Mouse (Mus musculus) urinary bladder, postnatal 25 days (tissue): ENCODE data around the gene Fhod1.

Source experiments
- DNase-seq: peaks from one replicate; pipeline ENCODE4 v3.0.0; 2022; ENCODE audit warnings: low spot score

Gene Fhod1

DNA sequence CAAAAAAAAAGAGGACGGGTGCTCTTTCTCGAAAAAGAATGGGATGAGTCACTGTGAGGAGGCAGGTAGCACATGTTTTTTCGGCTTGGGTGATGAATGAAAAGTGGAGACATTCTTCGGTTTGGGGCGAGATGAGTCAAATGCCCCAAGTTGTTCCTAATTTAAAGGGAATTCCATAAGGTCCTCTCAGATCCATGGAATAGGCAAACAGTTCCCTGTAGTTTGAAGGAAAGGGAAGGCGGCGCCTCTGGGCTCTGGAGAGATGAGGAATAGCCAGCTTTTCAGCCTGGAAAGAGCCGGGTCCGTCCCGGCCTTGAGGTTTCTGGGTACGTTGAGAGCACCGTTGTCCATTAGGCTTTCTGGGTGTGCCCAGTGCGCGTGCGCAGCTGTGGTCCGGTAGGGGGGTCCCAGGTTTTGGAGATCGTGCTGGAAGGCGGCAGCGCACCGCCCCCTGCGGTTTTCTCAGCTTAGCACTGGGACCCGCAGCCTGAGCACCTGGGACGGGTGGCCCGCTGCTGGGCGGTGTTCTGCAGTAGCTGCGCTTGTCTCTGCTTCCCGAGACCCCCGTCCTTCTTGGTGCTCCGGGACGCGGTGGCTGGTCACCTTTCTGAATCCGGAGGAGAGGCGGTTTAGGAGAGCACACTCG lies 820 bp upstream of the Fhod1 start, which contains the start of gene Slc9a5:
TSS of gene Slc9a5 (plus strand) at position 394 of the 646 bp plus-strand sequence.
- peak; percentile 32 for DNase-seq

DNA sequence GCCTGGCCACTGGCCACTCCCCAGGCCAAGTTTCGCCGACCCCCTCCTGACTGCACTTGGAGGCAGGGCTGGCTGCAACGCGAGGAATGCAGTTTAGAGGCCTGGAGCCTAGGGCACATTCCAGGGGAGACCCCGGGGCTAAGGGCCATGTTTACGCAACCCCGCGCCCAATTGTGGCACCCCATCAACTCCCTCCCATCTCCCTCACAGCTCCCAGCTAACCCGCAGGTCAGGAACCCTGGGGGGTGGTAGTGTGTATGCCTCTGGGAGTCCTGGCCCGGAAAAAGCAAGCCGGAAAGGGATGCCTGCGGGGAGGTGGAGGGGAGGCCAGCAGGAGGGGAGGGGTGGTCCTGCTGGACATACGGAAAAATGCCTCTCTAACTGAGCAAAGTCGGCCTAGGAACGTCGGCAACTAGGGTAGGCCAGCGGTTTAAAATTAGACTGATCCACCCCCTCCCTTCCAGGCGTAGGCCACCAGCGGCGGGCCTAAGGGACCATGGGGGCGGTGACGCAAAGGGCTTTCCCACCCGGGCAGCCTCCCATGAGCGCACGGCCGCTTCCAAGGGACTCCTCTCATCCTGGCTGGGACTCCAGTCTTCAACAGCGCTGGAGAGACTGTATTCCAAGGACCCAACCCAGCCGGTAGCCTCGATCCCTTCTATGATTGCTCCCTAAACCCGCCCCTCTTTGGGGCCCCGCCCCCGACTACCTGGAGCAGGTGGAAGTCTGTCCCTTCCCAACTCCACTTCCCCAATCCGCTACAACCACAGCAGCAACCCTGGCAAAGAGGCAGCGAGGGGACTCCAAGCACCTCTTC lies 934 bp downstream of the Fhod1 start:
- DNase-seq: peak; percentile 62

DNA sequence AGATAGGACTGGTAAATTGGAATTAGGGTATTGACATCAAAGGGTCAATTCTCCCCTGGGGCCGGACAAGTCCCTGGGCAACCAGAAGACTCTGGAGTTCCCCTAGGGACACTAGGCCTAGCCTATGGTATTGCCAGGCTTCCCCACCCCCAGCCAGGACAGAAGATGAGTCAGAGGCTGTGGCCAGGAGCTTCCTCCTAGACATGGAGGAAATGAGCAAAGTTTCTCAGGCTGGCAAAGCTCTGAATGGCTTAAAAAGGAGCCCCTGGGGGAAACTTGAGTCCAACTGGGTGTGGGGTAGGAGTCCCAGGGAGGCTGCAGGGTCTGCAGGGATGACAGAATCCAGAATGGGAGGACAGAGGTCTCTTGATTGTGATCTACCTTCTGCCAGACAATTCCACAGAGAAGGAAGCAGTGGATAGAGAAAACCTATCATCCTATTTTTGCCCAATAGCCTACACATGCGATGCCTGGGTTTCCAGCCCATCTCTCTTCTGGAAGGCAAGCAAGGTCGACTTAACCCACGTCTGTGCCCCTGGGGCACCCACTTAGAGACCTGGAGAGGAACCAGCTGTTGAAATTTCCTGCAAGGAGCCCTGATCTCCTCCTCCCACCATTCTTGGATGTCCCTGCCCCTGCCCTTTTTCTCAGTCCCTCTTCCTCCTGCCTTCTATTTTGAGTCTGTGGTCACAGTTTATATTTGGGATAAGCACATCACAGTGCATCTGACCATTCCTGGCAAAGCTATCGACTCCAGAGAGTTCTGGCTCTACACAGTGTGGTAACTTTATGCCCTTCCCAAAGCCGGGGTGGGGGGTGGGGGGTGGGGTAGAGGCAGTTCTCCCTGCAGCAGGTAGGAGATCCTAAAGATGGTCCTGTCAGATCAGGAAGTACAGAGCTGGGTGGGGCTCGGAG lies 2.4 kb downstream of the Fhod1 start:
- DNase-seq: peak; percentile 36

DNA sequence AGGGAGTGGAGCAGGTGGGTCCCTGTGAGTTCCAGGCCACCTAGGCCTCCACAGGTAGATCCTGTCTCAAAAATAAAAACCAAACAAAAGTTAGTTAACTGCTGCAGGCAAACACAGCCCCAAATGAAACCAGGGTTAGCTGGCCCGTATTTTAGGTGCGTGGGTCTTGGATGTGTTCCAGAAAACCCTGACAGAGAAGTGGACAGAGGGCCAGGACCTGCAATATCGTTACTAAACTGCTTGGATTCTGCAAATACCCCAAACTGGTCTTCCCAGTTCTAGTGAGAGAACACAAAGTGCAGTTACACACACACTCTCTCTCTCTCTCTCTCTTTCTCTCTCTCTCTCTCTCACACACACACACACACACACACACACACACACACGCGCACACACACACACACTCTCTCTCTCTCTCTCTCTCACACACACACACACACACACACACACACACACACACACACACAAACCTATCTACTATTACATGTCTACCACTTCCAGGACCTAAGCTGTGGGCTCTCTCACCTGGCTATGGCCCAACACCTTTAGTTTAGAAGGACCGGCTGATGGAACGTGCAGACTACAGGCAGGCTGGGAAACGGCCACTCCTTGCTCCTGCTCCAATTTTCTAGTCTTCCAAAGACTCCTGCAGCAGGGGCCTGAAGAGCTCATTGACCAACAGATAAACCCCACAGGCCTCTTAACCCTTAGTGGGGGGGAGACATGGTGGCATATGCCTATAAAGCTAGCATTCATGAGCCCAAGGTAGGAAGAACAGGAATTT lies 3.8 kb downstream of the Fhod1 start:
- no peak for DNase-seq

DNA sequence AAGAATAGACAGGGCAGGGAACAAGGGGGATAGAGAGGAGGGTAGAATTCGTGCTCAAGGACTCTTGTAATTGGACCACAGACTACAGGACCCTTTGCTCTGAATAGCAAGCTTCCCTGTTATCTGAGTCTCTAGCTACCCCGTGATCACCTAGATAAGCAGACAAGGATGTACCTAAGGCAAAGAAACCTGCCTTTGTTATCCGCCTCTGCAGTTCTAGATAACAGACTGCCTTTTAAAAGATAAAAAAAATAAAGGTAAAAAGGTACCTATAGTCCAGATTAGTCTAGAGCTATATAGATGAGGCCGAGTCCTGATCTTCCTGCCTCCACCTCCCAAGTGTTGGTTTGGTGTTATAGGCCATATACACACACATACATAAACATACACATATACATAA lies 5.0 kb downstream of the Fhod1 start:
- no peak for DNase-seq

DNA sequence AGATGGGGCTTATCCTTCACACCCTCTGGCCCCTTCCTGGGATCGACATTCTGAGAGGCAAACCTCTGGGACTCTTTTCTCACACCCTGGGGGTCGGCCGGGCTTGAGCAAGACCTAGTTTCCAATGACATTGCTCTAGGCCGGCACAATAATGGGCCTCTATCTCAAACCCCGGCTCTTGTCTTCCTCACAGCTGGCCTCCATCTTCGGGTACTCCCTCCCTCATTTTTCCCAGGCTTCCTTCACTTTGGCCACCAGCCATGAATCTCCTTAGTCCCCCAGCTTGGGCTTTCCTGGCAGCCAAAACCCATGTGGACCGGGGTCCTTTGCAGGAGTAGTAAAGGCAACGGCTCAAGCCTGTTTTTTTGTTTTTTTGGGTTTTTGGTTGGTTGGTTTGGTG lies 6.4 kb downstream of the Fhod1 start:
- no peak for DNase-seq

DNA sequence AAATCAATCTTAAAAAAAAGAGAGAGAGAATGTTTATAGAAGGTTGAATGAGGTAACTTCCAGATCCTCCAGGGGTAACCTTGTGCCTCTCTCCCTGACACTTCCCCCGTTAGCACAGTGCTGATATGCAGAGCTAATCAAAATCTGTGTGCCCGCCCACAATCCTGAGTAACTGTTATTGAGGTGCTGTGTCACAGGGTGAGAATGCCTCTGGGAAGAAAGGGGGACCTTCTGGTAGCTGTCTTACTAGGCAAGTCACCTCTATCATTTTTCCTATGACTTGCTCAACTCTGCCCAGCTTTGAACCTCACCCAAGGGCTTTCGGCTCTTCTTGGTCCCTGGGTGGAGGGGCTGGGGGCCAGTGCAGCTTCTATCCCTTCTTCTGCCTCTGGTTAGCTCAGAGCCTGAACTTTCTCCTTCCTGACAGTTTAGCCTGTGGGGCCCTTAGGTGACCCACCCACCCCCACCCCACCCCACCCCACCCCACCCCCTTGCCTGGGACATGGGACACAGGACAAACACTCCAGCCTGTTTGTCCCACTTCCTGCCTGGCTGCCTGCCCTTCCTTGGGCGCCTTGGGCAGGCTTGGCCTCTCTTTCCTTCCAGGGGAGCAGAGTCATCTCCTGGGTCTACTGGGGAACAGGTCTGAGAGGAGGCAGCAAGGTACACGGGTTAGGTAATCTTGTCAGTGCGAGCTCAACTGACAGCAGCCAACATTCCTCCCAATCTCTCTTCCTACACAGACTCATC lies 7.7 kb downstream of the Fhod1 start:
- no peak for DNase-seq

DNA sequence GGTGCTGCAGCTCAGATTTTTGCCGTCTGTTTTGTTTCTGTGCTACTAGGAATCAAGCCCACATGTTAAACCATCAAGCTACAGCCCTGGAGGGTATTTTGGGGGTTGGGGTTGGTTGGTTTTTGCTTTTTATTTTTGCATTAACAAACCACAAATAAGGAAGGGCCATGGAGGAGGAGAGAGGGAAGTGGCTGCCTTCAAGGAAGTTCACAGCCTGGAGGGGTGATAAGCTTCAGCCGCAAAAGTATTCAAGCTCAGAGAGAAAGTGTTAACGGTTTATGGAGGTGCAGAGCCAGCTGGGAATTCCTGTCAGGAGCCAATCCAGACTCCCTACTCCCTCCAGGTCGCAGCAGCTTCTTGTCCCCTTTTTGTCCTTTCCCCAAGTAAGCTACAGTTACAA lies 8.8 kb downstream of the Fhod1 start:
- no peak for DNase-seq

DNA sequence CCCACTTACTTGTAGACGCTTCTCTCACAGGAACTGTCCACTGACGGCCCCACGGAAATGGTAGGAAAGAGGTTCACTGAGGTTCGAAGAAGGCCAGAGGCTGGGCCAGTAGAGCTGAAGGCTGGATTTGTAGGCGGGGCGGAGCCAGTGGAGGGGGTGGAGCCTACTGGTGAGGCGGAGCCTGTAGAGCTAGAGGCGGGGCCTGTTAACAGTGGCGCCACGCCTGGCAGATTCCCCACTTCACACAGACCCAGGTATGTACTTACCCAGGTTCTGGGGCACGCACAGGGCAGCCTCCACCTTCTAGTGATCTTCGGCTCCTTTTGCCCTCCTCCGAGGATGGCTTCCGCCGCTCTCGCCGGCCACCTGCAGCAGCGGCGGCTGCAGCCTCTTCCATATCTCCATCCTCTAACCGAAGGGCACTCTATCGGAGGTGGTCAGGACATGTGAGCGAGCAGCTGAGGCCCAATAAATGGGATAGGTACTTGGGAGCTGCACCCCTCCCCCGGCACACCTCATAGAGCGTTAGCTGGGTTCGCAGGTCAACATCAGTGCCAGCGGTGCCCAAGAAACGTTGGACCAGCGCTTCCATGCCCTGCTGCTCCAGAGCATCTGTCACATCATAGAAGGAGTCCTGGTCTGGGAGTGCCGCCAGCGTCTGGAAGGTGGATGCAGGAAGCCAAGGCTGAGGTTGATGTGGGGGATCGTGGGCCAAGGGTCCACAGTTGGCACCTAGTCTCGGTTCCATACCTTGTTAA lies 11.2 kb downstream of the Fhod1 start:
- DNase-seq: no peak

DNA sequence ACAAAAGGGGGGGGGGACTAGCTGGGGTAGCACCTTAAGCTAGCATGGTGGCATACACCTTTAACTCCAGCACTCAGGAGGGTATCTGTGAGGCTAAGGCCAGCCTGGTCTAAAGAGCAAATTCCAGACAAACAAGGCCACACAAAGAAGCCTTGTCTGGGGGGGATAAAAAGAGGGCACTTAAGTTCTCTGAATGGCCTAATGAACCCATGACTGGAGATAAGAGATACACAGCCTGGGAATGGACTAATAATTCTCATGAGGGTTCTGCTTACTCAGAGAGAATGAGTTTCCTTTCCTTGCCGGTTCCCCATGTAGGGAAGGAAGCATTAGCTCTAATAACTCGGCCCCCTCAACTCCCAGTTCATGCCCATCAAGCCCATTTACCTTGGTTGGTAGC lies 15.2 kb downstream of the Fhod1 start:
- no peak for DNase-seq

DNA sequence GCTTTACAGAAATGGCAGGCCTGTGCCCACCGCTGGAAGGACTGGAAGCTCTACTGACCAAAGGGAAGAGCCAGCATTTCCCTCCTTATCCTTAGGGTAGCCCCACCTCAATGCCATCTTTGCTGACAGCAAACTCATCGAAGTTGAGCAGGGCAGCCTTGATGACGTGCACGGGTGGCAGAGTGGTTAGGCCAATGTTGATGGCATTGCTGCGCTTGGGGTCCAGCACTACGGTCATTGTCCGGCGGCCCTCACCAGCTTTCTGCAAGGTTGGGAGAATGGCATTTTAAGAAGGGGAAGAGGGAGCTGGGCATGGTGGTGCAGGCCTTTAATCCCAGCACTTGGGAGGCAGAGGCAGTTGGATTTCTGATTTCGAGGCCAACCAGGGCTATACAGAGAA lies 15.8 kb downstream of the Fhod1 start:
- DNase-seq: no peak

DNA sequence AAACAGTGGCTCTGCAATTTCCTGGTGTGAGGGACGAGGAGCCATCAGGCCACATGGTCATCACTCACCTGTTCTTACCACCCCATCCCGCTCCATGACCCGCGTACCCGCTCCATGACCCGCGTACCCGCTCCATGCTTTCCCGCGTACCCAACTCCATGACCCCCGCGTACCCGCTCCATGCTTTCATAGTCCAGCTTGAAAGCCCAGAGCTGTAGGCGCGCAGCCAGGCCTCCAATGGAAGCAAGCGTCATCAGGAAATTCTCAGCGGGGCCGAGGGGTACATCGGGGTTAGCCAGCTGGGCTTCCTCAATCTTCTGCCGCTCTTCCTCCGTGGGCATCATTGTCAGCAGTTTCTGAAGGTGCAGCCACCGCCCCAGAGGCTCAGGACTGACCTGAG lies 16.3 kb downstream of the Fhod1 start:
- no peak for DNase-seq

DNA sequence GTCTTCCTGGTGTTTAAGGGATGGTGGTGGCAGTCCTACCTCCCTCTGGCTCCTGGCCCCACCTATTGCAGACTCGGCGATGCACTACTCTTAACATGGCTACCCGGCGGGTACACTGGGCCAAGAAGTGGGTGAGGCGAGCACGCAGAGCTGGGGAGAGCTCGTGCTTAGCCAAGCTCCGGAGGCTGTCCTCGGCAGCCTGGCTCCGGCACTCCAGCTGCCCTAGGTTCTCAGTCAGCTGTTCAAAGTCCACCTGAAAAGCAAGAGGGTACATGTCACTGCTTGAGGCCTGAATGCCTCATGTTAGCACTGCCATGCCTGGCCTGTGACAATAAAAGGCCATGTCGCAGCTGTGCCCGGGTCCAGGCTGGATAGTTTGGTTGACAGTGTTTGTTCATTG lies 17.4 kb downstream of the Fhod1 start:
- no peak for DNase-seq

DNA sequence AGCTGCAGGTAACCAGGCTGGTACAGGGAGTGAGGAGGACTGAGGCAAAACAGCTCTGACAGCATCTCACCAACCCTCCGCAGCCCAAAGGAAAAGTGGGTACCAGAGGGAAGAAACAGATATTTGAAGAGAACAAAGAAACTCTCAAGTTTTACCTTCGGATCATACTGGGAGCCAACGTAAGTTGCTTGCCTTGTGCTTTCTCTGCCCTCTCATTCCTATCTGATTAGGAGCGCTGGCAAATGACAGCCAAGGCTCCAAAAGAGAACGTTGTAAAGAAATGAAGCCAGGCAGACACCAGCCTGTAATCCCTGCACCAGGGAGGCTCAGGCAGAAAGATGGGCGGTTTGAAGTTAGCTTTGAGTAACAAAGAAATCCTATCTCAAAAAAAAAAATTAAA lies 20.8 kb downstream of the Fhod1 start:
- no peak for DNase-seq

DNA sequence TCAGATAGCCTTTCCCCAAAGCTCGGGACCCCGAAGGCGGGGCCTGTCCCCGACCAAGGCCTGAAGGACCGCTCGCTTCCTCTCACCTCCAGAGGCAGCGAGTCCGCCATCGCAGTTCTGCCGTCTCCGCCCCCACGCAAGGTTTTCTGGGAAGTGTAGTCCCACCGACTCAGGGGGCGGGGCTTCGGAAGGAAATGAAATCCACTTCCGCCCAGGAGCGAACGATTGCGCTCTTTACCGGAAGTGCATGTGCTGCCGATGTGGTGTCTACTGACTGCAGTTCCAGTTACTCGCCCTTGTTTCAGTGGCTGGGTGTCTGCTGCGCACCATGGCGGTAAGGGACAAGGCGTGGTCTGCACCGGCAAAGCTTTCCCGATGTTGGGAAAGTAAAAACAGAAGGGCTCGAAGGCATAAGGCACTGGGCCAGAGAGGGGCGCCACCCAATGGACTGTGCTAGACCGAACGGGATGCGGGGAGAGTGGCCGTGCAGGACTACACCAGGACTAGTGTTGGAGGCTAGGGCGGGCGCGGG lies 21.5 kb downstream of the Fhod1 start, which contains the start of the genes Lrrc29 and Tmem208:
TSS of gene Lrrc29 (minus strand) at position 138 of the 532 bp plus-strand sequence.
TSS of gene Tmem208 (plus strand) at position 214 of the 532 bp plus-strand sequence.
- peak; percentile 97 for DNase-seq

DNA sequence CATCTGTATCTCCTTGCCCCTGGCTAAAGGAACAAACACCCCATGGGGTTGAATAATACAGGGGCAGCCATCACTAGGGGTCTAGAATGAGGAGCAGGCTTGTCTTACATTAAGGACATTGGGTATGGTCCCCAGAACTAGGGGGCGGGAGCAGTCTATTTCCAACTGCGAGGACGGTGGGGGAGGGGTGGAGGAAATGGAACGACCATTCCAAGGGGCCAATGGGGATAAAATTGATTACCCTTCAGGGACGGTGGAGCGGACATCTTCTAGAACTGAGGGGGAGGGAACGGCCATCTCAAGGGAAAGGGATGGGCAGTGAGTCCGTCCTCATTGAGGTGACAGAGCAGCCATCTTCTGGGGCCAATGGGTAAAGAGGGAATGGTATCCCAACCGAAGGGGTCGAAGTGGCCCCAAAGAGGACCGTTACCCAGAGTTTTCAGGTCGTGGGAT lies 22.1 kb downstream of the Fhod1 start:
- no peak for DNase-seq

DNA sequence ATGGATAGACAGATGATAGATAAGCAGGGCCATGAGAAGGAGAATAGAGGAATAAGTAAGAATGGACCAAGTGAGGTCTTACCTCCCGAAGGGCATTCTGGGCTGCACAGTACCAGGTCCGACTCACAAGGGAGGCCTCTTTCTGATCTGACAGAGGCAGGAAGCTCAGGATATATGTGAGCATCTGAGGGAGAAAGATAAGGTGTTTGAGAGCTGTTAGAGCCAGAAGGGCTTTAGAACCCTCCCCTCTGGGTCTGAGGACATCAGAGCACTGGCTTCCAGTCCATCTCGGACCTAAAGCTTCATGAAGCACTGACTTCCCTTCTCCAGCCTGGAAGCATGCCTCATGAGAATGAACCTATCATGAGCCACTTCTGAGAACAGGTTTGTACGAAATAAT lies 24.6 kb downstream of the Fhod1 start:
- DNase-seq: no peak

DNA sequence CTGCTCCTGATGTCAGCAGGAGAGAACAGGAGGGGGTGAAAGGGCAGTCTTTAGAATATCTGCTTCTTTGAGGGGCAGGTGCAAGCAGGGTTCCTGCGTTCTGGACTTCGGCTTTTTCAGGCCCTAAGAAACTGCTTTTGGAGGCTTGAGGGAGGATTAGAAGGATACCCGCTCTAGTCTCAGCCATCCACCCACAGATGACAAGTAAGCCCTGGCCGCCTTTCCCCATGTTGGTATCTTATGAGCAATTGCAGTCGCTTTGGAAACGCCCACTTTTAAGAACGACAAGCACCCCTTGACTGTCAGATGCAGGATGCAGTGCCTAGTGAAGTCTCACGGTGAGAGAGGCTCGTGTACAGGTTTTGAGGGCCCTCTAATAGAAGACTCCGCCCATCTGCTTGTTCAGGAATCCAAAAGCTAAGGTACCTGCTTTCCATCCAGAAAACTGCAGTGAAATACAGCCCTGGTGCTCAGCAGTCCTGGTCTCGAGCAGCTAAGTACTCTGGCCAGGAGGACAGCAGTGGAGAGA lies 29.0 kb downstream of the Fhod1 start:
- DNase-seq: no peak

DNA sequence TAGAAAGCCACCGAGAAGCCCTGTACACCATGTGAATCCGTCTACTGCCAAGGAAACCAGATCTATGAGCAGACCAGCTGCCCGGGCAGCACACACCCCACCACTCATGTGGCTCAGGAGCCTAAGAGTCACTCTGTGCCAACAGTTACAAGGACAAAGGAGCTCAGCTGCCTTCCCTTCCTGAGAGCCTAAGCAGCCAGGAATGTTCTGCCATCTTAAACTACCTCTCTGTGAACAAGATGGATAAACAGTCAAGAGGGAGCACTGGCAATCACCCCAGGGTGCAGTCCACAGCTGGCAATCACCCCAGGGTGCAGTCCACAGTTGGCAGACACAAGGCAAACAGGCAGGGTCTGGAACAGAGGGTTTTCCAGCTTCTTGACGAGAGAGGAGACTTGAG lies 29.8 kb downstream of the Fhod1 start:
- no peak for DNase-seq
